Mouse (Mus musculus) MEL (cell line): Measurements from ENCODE around the gene Fbxw21.

Experiments used
- CTCF ChIP-seq, 3 experiments: IDR thresholded peaks in 2 of 3; conservative IDR thresholded peaks in 1 of 3; 2 replicates each; pipeline ENCODE4 v1.5.1; 2011 to 2012; ENCODE audit warnings: low read length in 3 of 3, low read depth in 2 of 3, mild to moderate bottlenecking in 2 of 3, improper control_type of control experiment in 1 of 3, inconsistent platforms in 1 of 3, mixed read lengths in 1 of 3, moderate library complexity in 1 of 3; ENCODE audit not compliant: control insufficient read depth in 1 of 3, insufficient read depth in 1 of 3, poor library complexity in 1 of 3, severe bottlenecking in 1 of 3
- EP300 ChIP-seq, 2 experiments: IDR thresholded peaks; 2 replicates each; pipeline ENCODE4 v1.6.1; 2011; ENCODE audit warnings: improper control_type of control experiment in 2 of 2, low read length in 2 of 2, low read depth in 1 of 2, mild to moderate bottlenecking in 1 of 2
- MAX ChIP-seq: IDR thresholded peaks from 2 replicates; pipeline ENCODE4 v1.6.1; 2011; ENCODE audit warnings: low read length, improper control_type of control experiment
- POLR2A ChIP-seq, 2 experiments: IDR thresholded peaks; 2 replicates each; pipeline ENCODE4 v1.6.1; 2011 to 2012; ENCODE audit warnings: low read length in 2 of 2, mild to moderate bottlenecking in 2 of 2, control low read depth in 1 of 2, improper control_type of control experiment in 1 of 2, low read depth in 1 of 2, moderate library complexity in 1 of 2; ENCODE audit not compliant: control insufficient read depth in 1 of 2, insufficient read depth in 1 of 2, poor library complexity in 1 of 2
- TBP ChIP-seq: IDR thresholded peaks from 2 replicates; pipeline ENCODE4 v1.8.0; 2011; ENCODE audit warnings: low read depth, low read length, improper control_type of control experiment
- UBTF ChIP-seq: IDR thresholded peaks from 2 replicates; pipeline ENCODE4 v1.6.1; 2012; ENCODE audit warnings: low read depth, mild to moderate bottlenecking, inconsistent platforms, low read length, improper control_type of control experiment, moderate library complexity, borderline replicate concordance; ENCODE audit not compliant: insufficient read depth
- USF2 ChIP-seq, 2 experiments: IDR thresholded peaks; 2 replicates each; pipeline ENCODE4 v1.6.1; 2011 to 2012; ENCODE audit warnings: improper control_type of control experiment in 2 of 2, low read length in 2 of 2, borderline replicate concordance in 1 of 2, inconsistent platforms in 1 of 2, low read depth in 1 of 2, mild to moderate bottlenecking in 1 of 2; ENCODE audit not compliant: insufficient read depth in 1 of 2
- ZMIZ1 ChIP-seq: IDR thresholded peaks from 2 replicates; pipeline ENCODE4 v1.6.1; 2012; ENCODE audit warnings: low read depth, mild to moderate bottlenecking, inconsistent platforms, low read length, improper control_type of control experiment, moderate library complexity

DNA sequence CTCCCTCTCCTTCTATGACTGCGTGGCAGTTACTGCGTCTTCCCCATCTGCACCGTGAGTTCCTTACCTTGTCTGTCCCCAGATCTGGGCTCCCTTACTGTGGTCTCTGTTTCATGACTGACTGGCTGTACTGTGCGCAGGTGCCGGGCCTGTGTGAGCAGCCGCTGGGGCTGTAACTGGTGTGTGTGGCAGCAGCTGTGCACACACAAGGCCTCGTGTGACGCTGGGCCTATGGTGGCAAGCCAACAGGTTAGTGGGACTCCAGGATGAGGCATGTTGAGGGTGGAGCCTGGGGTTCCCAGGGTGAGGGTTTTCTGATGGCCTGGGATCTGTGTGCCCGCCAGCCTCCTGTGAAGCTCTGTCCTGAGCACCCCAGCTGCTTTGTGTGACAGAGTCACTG lies 57.8 kb downstream of the Fbxw21 start:
- TF ChIP-seq ZMIZ1 (no peak), UBTF (no peak), MAX (no peak), CTCF (IDR thresholded peaks at IDR 0.05 in 2 of 3, conservative IDR thresholded peaks at IDR 0.05 in 1 of 3; ENCODE audit: control insufficient read depth in 1 of 3, insufficient read depth in 1 of 3, low read depth in 2 of 3, low read length in 3 of 3, poor library complexity in 1 of 3, severe bottlenecking in 1 of 3) (no peak), POLR2A (IDR thresholded peaks at IDR 0.05; ENCODE audit: control insufficient read depth in 1 of 2, insufficient read depth in 1 of 2, low read depth in 1 of 2, low read length in 2 of 2, poor library complexity in 1 of 2) (no peak), EP300 (IDR thresholded peaks at IDR 0.05; ENCODE audit: low read depth in 1 of 2, low read length in 2 of 2) (no peak), TBP (no peak), USF2 (IDR thresholded peaks at IDR 0.05; ENCODE audit: borderline replicate concordance in 1 of 2, insufficient read depth in 1 of 2, low read depth in 1 of 2, low read length in 2 of 2) (no peak)
